Mouse (Mus musculus) kidney, embryonic 14.5 days (tissue): ENCODE measurements around the gene Fbln5. TPM values are rescaled to one million over a fixed set of nuclear protein-coding genes. Genes with fewer than 3 reads are reported as not detected.

Experiments used
- ATAC-seq: fragments of 200-750 bp; cut with Nextera tagmentation; 2 replicates; pipeline ENCODE4 v1.8.0; 2017; ENCODE audit warnings: moderate number of reproducible peaks, mild to moderate bottlenecking, moderate TSS enrichment, moderate library complexity; ENCODE audit not compliant: low FRiP score, low TSS enrichment
- H3K27ac ChIP-seq: fragments of 300-500 bp; sonication (generic); 2 replicates; pipeline ENCODE4 v1.5.1; 2014; ENCODE audit warnings: low read depth, mild to moderate bottlenecking, low read length, moderate library complexity, mixed read lengths
- H3K27me3 ChIP-seq: fragments of 300-500 bp; sonication (generic); 2 replicates; pipeline ENCODE4 v1.6.1; 2014; ENCODE audit warnings: mild to moderate bottlenecking, low read length; ENCODE audit not compliant: control insufficient read depth, insufficient read depth
- H3K36me3 ChIP-seq: fragments of 300-500 bp; sonication (generic); 2 replicates; pipeline ENCODE4 v1.6.1; 2014; ENCODE audit warnings: low read length, mixed read lengths; ENCODE audit not compliant: control insufficient read depth, insufficient read depth
- H3K4me1 ChIP-seq: fragments of 300-500 bp; sonication (generic); 2 replicates; pipeline ENCODE4 v1.6.1; 2014; ENCODE audit warnings: low read length, mixed read lengths; ENCODE audit not compliant: control insufficient read depth, insufficient read depth
- H3K4me2 ChIP-seq: fragments of 300-500 bp; sonication (generic); replicated peaks from 2 replicates; pipeline ENCODE4 v1.6.1; 2014; ENCODE audit warnings: low read depth, mild to moderate bottlenecking, low read length
- H3K4me3 ChIP-seq: fragments of 300-500 bp; sonication (generic); 2 replicates; pipeline ENCODE4 v1.5.1; 2014; ENCODE audit warnings: mild to moderate bottlenecking, low read length
- H3K9ac ChIP-seq: fragments of 300-500 bp; sonication (generic); 2 replicates; pipeline ENCODE4 v1.6.1; 2014; ENCODE audit warnings: low read depth, mild to moderate bottlenecking, low read length, moderate library complexity
- H3K9me3 ChIP-seq: fragments of 300-500 bp; sonication (generic); 2 replicates; pipeline ENCODE4 v1.6.1; 2016; ENCODE audit warnings: low read length; ENCODE audit not compliant: control insufficient read depth
- WGBS: fragments of 180-500 bp; shearing (Covaris S2); extraction: QIAGEN DNeasy Blood & Tissue Kit; methylation state at CpG from one replicate; pipeline ENCODE4 v1.1.7; 2014; 5-methylcytosine and 5-hydroxymethylcytosine counted together
- polyA plus RNA-seq: library from polyadenylated mRNA; unstranded; fragments of >200 nt; fragmentation: Nextera tagmentation; extraction: Ambion mirVana; gene quantifications from 2 replicates; pipeline ENCODE4 v1.2.1, GENCODE M21; 2014

The Fbln5 gene
- polyA plus RNA-seq, 1 experiment from 2014 or later, result 51.3 TPM

DNA sequence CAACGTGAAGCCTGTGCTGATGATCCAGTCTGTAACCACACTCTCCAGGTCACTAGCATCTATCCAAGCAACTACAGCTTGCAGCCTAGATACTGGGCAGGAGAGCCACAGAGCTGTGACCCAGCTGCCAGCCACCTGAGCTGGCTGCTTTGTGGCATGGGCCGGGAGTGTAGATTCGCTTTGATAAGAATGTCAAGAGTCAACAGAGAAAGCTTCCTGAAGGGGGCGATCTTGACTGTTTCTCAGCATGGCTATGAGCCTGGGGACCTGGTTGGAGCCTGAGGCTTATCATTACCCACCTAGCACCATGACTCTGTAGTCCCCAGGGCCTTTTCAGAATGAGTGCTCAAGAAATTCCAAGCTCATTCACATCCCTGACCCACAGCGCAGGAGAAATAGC lies 2.0 kb downstream of the Fbln5 start:
- Histone ChIP-seq H3K9me3 (no peaks in the 10 kb centered on the region), H3K4me1 (0 out of 2 replicates have a peak, but pooled peaks cover 4% of the 10 kb centered on the region), H3K4me2 (peak overlapping the region; percentile 17; the same call in 1 of the 2 replicates), H3K27ac (no peak overlapping the region), H3K4me3 (no peak overlapping the region; the same call in 1 of the 2 replicates), H3K9ac (no peak overlapping the region), H3K27me3 (no peaks in the 10 kb centered on the region; the same call in 1 of the 2 replicates), H3K36me3 (no peaks in the 10 kb centered on the region)
- WGBS, result 53% methylated on average over 5 of the region's 5 CpGs
- no peak for ATAC-seq

- Histone ChIP-seq H3K27me3 (no peaks in the 10 kb centered on the region; the same call in 1 of the 2 replicates), H3K9ac (no peak overlapping the region), H3K36me3 (no peaks in the 10 kb centered on the region), H3K4me1 (0 out of 2 replicates have a peak, but pooled peaks cover 4% of the 10 kb centered on the region), H3K4me2 (no peak overlapping the region), H3K9me3 (no peaks in the 10 kb centered on the region), H3K27ac (no peak overlapping the region), H3K4me3 (no peak overlapping the region)
- WGBS, result 70% methylated on average over 6 of the region's 6 CpGs
- no peak for ATAC-seq
These were observed 3.1 kb downstream of the Fbln5 start for GRCm38 (mm10) chr12:101815796-101816195.

GRCm38 (mm10) chr12:101814423-101814822 lies 4.4 kb downstream of the Fbln5 start:
- WGBS, result 84% methylated on average over 2 of the region's 2 CpGs
- no peak overlapping the region for H3K4me2 ChIP-seq
- ATAC-seq, result no peak
- no peaks in the 10 kb centered on the region for H3K36me3 ChIP-seq
- H3K4me3 ChIP-seq, result no peak overlapping the region
- no peak overlapping the region for H3K27ac ChIP-seq
- no peaks in the 10 kb centered on the region for H3K9me3 ChIP-seq
- H3K4me1 ChIP-seq, result 0 out of 2 replicates have a peak, but pooled peaks cover 2% of the 10 kb centered on the region
- H3K27me3 ChIP-seq, result no peaks in the 10 kb centered on the region; the same call in 1 of the 2 replicates
- H3K9ac ChIP-seq, result no peak overlapping the region

GRCm38 (mm10) chr12:101811181-101811580 lies 7.7 kb downstream of the Fbln5 start:
- no peaks in the 10 kb centered on the region for H3K9me3 ChIP-seq
- no peak for ATAC-seq
- no peaks in the 10 kb centered on the region for H3K27me3 ChIP-seq
- no peak overlapping the region for H3K4me2 ChIP-seq
- H3K36me3 ChIP-seq, result no peaks in the 10 kb centered on the region
- no peak overlapping the region for H3K4me3 ChIP-seq
- H3K27ac ChIP-seq, result no peak overlapping the region
- H3K9ac ChIP-seq, result no peak overlapping the region
- no peaks in the 10 kb centered on the region for H3K4me1 ChIP-seq
- 64% methylated on average over 6 of the region's 6 CpGs for WGBS

DNA sequence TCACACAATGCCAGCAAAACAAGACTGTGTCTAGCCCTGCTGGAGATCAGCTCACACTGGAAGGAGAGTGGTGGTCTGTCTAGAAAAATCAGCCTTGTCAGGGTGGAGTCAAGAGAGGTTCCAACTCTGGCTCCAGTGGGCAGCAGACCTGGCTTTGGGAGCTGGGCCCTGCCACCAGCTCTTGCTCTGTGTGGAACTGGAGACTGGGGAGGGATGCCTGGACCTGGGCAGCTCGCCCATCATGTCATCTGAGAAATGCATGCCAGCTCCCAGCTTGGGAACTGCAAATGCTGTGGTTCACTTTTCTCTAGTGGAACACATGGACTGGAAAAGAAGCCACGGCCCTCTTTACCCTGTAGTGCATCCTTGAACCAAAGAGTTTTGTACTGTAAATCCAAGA lies 8.3 kb downstream of the Fbln5 start:
- Histone ChIP-seq H3K9ac (no peak overlapping the region), H3K27me3 (no peaks in the 10 kb centered on the region), H3K36me3 (no peaks in the 10 kb centered on the region), H3K9me3 (no peaks in the 10 kb centered on the region), H3K27ac (no peak overlapping the region), H3K4me3 (no peak overlapping the region), H3K4me2 (no peak overlapping the region), H3K4me1 (no peaks in the 10 kb centered on the region)
- whole genome bisulfite sequencing, result 82% methylated on average over 2 of the region's 2 CpGs
- ATAC-seq, result no peak

GRCm38 (mm10) chr12:101807400-101807799 lies 11.5 kb downstream of the Fbln5 start:
- no peaks in the 10 kb centered on the region for H3K36me3 ChIP-seq
- WGBS, result 82% methylated on average over 2 of the region's 2 CpGs
- H3K27ac ChIP-seq, result no peak overlapping the region
- no peak for ATAC-seq
- H3K4me1 ChIP-seq, result no peaks in the 10 kb centered on the region
- H3K9me3 ChIP-seq, result no peaks in the 10 kb centered on the region
- H3K27me3 ChIP-seq, result no peaks in the 10 kb centered on the region
- H3K9ac ChIP-seq, result no peak overlapping the region
- no peak overlapping the region for H3K4me2 ChIP-seq
- H3K4me3 ChIP-seq, result no peak overlapping the region

DNA sequence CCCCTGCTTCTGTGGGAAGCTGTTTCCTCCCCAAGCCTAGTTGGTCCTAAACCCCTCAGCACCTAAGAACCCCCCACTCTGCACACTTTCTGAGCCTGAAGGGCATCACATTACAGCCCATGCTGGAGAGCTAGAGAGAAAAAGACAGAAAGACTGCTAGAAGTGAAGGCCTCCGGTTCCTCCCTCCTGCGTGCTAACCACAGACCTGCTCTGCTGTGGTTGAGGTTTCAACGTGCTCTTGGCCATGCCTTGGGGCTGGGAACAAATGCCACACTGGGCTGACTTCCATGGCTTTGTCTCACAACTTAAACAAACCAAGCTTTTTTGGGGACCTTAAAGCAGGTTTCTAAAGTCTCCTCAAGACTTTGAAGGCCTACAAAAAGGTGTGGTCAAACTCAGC lies 16.4 kb downstream of the Fbln5 start:
- no peak for ATAC-seq
- Histone ChIP-seq H3K9me3 (no peaks in the 10 kb centered on the region), H3K9ac (no peak overlapping the region), H3K27ac (no peak overlapping the region), H3K36me3 (no peaks in the 10 kb centered on the region), H3K4me1 (no peaks in the 10 kb centered on the region; the same call in 1 of the 2 replicates), H3K4me3 (no peak overlapping the region), H3K4me2 (no peak overlapping the region), H3K27me3 (no peaks in the 10 kb centered on the region)
- 83% methylated on average over 3 of the region's 3 CpGs for WGBS

DNA sequence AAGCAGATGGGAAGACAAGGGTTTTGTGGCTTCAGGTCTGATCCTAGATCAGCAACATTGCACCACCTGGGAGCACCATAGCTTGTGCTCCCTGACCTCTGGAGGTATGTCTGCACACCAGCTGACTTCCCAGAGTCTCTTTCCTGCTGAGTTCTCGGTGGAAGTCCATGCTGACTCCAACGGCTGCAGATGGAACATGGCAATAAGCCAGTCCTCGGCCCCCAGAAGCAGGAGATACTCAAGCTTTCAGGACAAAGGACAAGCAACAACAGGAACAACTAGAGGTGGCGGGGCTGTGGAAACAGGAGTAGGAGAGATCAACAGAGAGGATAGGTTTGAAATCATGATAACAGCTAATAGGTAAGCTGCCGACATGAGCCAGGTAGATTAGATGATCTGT lies 17.1 kb downstream of the Fbln5 start:
- H3K9me3 ChIP-seq, result no peaks in the 10 kb centered on the region
- no peak overlapping the region for H3K9ac ChIP-seq
- ATAC-seq, result no peak
- no peak overlapping the region for H3K4me3 ChIP-seq
- H3K27ac ChIP-seq, result no peak overlapping the region
- no peak overlapping the region for H3K4me2 ChIP-seq
- H3K27me3 ChIP-seq, result no peaks in the 10 kb centered on the region
- no peaks in the 10 kb centered on the region; the same call in 1 of the 2 replicates for H3K4me1 ChIP-seq
- WGBS, result 66% methylated on average over 5 of the region's 5 CpGs
- no peaks in the 10 kb centered on the region for H3K36me3 ChIP-seq

DNA sequence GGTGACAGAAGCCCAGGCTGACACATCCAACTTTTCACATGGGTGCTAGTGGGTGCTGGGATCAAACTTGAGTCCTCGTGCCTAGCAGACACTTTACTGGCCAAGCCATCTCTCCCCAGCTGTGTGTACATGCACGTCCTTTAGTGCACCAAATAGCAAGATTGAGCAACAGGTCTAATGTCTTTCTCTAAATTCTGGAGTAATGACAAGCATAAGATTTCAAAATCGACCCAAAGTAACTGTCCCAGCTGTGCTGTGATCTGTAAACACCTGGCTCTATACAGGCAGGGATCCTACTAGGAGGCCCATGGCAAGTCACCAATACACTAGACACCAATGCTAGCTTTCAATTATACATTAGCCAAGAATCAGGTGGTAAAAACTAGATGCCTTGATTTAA lies 17.8 kb downstream of the Fbln5 start:
- ATAC-seq, result no peak
- H3K27me3 ChIP-seq, result no peaks in the 10 kb centered on the region
- H3K27ac ChIP-seq, result no peak overlapping the region
- no peak overlapping the region for H3K4me2 ChIP-seq
- no peak overlapping the region for H3K4me3 ChIP-seq
- no peak overlapping the region for H3K9ac ChIP-seq
- H3K4me1 ChIP-seq, result no peaks in the 10 kb centered on the region; the same call in 1 of the 2 replicates
- H3K36me3 ChIP-seq, result no peaks in the 10 kb centered on the region
- 71% methylated on average over 3 of the region's 3 CpGs for WGBS
- no peaks in the 10 kb centered on the region for H3K9me3 ChIP-seq
